Mouse (Mus musculus) CH12.LX (cell line): ENCODE results near the gene Gm17949.

ENCODE experiments used
- BHLHE40 ChIP-seq: IDR thresholded peaks from 2 replicates; pipeline ENCODE4 v1.6.1; 2011; ENCODE audit warnings: mild to moderate bottlenecking, low read depth, low read length, improper control_type of control experiment
- CTCF ChIP-seq, 2 experiments: IDR thresholded peaks in 1 of 2; conservative IDR thresholded peaks in 1 of 2; 2 replicates each; pipeline ENCODE4 v1.5.1; 2011 to 2012; ENCODE audit warnings: low read depth in 2 of 2, low read length in 2 of 2, improper control_type of control experiment in 1 of 2, inconsistent platforms in 1 of 2, mild to moderate bottlenecking in 1 of 2, moderate library complexity in 1 of 2
- ETS1 ChIP-seq: conservative IDR thresholded peaks from 2 replicates; pipeline ENCODE4 v1.6.1; 2012; ENCODE audit warnings: low read depth, mild to moderate bottlenecking, inconsistent platforms, low read length, improper control_type of control experiment, moderate library complexity
- HCFC1 ChIP-seq: IDR thresholded peaks from 2 replicates; pipeline ENCODE4 v1.6.1; 2012; ENCODE audit warnings: low read depth, mild to moderate bottlenecking, inconsistent platforms, low read length, improper control_type of control experiment
- POLR2A ChIP-seq: IDR thresholded peaks from 2 replicates; pipeline ENCODE4 v1.6.1; 2011; ENCODE audit warnings: low read depth, mild to moderate bottlenecking, improper control_type of control experiment, low read length
- SMC3 ChIP-seq: IDR thresholded peaks from 2 replicates; pipeline ENCODE4 v1.6.1; 2011; ENCODE audit warnings: low read depth, low read length, improper control_type of control experiment

DNA sequence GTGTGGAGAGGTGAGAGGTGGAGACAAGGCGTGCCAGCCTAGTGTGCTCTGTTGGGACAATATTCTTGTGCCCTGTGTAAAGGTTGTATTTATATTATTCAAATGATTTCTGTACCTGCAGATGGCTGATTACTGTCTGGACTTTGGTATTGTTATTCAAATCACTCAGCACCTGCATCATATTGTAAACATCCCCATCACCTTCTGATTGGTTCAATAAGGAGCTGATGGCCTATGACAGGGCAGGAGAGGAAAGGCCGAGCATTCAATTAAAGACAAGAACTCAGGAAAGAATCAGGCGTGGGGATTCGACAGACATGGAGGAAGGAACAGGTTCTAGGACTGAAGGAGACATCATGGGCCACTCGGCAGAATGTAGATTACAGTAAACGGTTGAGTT, 47.6 kb upstream of the Gm17949 start:
- TF ChIP-seq CTCF (conservative IDR thresholded peaks at IDR 0.05 in 1 of 2, IDR thresholded peaks at IDR 0.05 in 1 of 2; ENCODE audit: low read depth in 2 of 2, low read length in 2 of 2): no peak
- no peak for TF ChIP-seq HCFC1
- no peak for TF ChIP-seq BHLHE40
- TF ChIP-seq ETS1: no peak
- TF ChIP-seq SMC3: no peak
- TF ChIP-seq POLR2A: no peak
